Mouse (Mus musculus) skeletal muscle tissue, adult 2 months (tissue): ENCODE measurements around the gene Cmc2.

Experiments used
- DNase-seq: peaks from one replicate; pipeline ENCODE4 v3.0.0-alpha.2; 2012; ENCODE audit warnings: low read depth, low spot score

The Cmc2 gene

GRCm38 (mm10) chr8:116921337-116922059 is at the start of gene Cmc2, which contains the start of gene Cenpn:
TSS of gene Cmc2 (minus strand) at chr8:116921455.
TSS of gene Cenpn (plus strand) at chr8:116921730.
- DNase-seq: peak; percentile 97

GRCm38 (mm10) chr8:116969531-116969930 is 48.3 kb upstream of the Cmc2 start:
- DNase-seq: no peak

- no peak for DNase-seq
Measured at GRCm38 (mm10) chr8:116954415-116954814, 33.2 kb upstream of the Cmc2 start.

GRCm38 (mm10) chr8:116952428-116952827 is 31.2 kb upstream of the Cmc2 start:
- DNase-seq: no peak

GRCm38 (mm10) chr8:116951778-116952177 is 30.5 kb upstream of the Cmc2 start:
- DNase-seq: no peak

GRCm38 (mm10) chr8:116951369-116951768 is 30.1 kb upstream of the Cmc2 start:
- no peak for DNase-seq

- DNase-seq: no peak
Measured at GRCm38 (mm10) chr8:116947589-116947988, 26.3 kb upstream of the Cmc2 start.

- DNase-seq: no peak
Measured at GRCm38 (mm10) chr8:116946851-116947250, 25.6 kb upstream of the Cmc2 start.

GRCm38 (mm10) chr8:116946268-116946838 is 25.1 kb upstream of the Cmc2 start:
- no peak for DNase-seq

- DNase-seq: no peak
Measured at GRCm38 (mm10) chr8:116945169-116945910, 24.1 kb upstream of the Cmc2 start.

GRCm38 (mm10) chr8:116944385-116944696 is 23.1 kb upstream of the Cmc2 start:
- no peak for DNase-seq

GRCm38 (mm10) chr8:116943555-116944384 is 22.5 kb upstream of the Cmc2 start:
- no peak for DNase-seq

- DNase-seq: peak; percentile 78
Measured at GRCm38 (mm10) chr8:116943161-116943554, 21.9 kb upstream of the Cmc2 start, which contains the start of gene Atmin. TSS of gene Atmin (plus strand) at chr8:116943393.

GRCm38 (mm10) chr8:116942284-116943058 is 21.2 kb upstream of the Cmc2 start:
- no peak for DNase-seq

GRCm38 (mm10) chr8:116935506-116935905 is 14.3 kb upstream of the Cmc2 start:
- no peak for DNase-seq

- no peak for DNase-seq
Measured at GRCm38 (mm10) chr8:116934976-116935375, 13.7 kb upstream of the Cmc2 start.

- DNase-seq: no peak
Measured at GRCm38 (mm10) chr8:116928588-116928987, 7.3 kb upstream of the Cmc2 start.

GRCm38 (mm10) chr8:116927880-116928279 is 6.6 kb upstream of the Cmc2 start:
- DNase-seq: no peak

- DNase-seq: no peak
Measured at GRCm38 (mm10) chr8:116923526-116923925, 2.3 kb upstream of the Cmc2 start.

GRCm38 (mm10) chr8:116922060-116922757 is 954 bp upstream of the Cmc2 start:
- no peak for DNase-seq

- DNase-seq: no peak
Measured at GRCm38 (mm10) chr8:116921005-116921336, 284 bp downstream of the Cmc2 start.
